Mouse (Mus musculus) ovary, postnatal 10 days (tissue): ENCODE measurements around the gene Gm49321.

Experiments used
- DNase-seq: peaks from one replicate; pipeline ENCODE4 v3.0.0; 2022; ENCODE audit warnings: low spot score

Gene Gm49321

DNA sequence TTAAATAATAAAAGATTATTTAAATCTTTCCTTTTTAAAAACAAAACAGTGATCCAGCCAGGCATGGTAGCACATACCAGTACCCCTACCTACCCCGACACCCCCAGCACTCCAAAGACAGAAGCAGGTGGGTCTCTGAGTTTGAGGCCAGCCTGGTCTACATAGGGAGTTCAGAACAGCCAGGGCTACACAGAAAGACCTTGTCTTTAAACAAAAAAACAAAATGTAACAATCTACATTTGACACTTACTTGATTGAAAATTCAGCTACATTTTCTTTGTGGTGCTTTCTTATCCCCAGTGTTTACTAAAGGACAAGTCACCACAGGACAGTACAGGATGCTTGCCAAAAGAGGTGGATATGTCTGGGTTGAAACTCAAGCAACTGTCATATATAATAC, at the start of gene Gm49321:
TSS of gene Gm49321 (plus strand) at position 301 of the 400 bp plus-strand sequence.
- DNase-seq, result no peak

DNA sequence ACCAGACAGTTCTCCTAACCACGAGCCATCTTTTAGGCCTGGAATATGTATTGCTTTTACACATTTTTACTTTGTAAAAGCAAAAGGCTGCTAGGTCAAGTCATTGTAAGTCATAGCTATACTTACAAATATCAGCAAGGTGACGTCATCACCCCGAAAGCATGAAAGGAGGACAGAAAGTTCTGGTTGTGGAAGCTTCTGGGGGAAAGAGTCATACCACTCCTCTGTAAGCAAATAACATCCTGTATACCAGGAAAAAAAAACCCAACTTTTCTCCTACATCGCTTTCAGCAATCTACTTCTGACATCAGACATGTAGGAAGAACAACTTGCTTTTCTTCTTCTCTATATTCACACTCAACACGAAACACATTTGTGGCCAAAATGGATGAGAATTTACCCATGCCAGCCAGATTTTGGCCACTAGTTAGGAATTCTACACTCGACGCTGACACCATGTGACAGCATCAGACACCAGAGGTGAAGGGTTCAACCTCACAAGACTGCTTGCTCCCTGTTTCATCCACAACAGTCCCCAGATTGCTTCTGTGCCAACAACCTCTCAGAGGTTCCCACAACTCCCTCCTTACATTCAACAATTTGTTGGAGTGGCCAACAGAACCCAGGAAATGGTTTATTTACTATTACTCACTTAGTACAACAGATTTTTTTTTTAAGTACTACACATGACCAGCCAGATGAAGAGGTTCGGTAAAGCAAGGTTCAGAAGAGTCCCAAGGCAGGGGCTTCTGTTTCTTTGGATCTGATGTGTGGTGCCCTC, 49.3 kb upstream of the Gm49321 start:
- DNase-seq, result no peak

DNA sequence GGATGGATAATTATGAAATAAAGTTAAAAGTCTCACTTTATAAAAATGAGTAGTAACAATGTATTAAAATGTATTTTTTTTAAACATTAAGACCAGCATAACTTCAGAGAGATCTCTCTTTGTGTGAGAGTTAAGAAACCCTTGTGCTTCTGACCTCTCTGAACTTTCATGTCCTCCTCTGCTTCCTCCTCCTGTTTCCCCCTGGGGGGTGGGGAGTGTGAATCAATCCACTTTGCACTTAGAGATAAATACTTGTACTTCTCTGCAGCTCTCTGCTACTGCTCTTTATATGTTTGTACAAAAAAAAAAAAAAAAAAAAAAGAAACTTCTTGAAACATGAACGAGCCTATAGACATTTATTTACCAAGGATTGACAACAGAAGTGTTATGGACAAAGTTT, 47.9 kb upstream of the Gm49321 start:
- DNase-seq, result no peak

DNA sequence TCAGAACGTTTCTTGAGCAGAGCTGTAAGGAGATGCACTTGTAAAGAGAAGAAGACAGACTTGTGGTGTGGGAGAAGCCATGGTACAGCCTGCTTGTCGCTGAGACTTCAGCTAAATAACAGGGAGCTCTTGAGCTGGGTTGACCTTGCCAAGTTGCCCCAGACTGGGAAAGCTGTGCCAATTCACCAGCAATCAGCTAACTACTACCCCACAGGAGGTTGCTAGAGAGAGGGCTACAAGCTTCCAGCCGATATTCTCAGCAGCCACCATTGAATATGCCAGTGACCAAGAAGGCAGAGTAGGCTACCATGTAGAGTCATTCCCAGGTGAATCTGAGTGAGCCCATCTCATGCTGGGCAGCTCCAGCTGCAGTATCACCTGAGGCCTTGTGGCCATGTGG, 47.4 kb upstream of the Gm49321 start:
- no peak for DNase-seq

DNA sequence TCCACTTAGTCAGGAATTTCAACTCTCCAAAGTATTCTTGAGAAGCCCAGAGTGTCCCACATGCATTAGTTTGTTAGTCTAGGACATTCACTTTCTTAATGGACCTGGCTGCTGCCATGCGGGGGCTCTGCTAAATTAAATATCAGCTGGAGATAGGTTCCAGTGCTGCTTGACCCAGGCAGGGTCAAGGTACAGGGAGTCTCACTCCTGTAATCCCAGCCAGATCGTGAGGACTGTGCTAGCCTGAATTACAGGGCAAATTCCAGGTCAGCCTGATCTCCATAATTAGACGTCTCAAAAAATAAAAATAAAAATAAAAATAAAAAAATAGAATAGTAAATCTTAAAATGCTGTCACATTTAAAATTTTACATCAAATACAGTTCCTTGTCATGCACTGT, 44.8 kb upstream of the Gm49321 start:
- DNase-seq, result no peak

DNA sequence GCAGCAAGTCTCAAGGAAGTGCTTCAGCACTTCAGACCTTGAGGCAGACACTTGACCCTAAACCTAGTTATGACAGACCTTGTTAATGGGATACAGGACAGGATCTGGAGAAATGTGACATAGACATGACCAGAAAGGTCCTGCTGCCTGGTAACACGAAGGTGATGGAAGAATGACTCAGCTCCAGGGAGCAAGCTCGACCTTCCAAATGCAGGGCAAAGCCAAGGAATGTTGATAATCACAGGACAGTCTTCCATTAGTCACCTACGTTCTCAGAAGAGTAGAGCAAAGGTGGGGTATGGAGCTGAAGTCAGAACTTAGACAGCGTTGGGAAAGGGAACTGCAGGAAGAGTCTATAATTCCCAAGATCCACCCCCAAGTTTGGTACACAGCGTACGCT, 42.6 kb upstream of the Gm49321 start:
- no peak for DNase-seq

DNA sequence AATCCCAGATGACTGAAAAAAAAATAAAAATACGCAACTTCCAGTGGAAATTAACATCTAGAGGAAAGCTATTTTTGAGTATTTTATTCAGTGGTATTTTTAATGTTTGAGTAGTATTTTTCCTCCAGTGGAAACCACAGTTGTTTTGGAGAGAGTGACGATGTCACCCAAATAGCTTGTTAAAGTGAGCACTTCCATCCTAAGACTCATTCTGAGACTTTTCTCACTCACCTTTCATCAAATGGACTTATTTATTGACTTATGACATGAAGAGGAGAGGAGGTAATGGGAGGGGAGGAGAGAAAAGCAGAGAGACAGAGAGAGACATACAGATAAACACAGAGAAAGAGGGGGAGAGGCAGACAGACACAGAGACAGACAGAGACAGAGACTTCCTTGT, 41.8 kb upstream of the Gm49321 start:
- DNase-seq, result no peak

DNA sequence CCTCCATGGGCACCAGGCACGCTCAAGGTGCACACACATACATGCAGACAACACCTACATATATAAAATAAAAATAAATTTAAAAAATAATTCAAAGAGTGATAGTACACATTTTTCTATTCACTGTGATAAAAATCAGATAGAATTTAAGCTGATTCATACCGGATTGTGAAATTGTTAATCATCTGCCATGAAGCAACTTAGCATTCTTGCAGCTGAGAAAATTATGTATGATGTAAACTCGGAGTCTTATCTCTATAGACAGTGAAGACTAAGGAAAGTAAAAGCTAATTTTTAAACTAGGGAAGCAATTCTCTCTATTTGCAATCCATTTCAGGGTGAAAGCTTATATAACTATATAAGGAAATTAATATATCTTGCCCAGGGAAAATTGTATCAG, 41.0 kb upstream of the Gm49321 start:
- no peak for DNase-seq

DNA sequence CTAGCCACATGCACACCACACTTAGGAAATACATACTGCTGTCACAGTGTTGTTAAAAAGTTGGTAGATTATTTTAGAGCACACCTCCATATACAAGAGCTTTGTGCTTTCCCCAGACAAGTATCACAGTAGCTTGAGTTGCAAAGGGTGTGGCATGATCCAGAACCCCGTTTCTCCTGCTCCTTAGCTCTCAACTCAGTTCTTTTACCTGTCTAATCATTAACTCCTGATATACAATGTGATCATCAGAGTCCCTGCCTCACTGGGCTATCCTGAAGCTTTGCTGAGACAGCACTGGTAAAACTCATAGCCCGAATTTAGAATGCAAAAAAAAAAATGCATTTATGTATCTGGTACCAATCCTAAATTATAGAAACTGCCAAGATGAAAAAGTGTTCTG, 39.2 kb upstream of the Gm49321 start:
- DNase-seq, result no peak

DNA sequence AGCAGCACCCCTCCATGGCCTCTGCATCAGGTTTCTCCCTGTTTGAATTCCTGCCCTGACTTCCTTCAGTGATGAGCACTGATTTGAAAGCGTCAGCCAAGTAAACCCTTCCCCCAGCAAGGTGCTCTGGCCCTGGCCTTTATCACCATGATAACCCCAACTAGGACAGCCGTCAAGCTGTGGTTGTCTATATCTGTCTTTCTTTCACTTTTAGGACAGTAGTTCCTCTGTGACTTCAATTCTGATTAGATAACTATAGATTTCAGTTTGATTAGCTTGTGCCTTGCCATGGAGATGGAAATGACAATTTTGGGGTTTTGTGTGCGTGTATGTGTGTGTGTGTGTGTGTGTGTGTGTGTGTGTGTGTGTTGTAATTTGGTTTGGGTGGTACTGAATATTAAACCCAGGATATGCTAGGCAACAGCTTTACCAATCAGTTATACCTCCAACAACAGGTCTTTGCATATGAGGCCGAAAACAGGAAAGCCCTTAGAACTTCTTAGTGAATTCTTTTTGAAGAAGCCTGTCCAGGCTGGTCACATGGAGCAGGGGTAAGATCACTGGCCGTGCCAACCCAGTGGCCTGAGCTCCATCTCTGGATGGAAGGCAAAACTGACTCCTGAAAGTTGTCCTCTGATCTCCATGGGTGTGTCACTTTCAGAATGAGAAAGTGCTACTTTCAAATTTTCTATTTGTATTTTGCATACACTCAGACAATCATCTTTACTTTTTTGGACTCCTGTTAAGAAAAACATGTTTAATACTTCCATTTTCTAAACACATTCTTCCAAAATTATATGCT, 33.1 kb upstream of the Gm49321 start:
- DNase-seq, result no peak

DNA sequence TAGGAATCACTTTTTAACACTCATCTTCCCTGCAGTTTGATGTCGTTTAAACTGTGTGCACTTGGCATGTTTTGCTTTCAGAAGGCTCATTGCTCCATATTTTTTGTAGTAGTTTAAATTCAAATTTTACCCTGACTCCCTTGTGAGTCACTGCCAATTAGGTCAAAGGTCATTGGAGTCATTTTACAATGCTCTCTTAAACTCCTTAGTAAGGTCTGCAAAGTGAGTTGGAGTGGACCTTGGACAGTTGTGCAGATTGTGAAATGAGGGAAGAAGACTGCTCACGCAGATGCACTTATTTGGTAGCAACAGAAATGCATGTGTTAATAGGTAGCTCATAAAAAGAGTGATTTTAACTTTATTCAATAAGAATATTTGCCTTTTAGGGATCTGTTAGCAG, 32.4 kb upstream of the Gm49321 start:
- no peak for DNase-seq

DNA sequence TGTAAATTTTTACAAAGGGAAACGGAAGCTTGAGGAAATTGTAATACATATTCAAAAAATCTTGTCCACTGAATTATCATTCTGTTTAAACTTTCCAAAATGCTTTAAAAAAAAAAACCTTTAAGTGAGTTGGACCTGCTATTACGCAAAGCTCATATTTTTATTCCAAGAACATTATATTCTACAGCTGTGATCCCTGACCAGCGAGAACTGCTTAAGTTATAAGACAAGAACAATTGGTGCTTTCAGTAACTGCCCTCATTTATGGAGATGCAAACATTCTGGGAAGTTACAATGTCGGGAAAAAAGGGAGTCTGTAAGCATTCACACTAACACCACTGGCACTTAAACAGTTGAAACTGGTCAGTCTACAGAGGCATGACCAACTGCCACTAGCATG, 31.9 kb upstream of the Gm49321 start:
- no peak for DNase-seq

DNA sequence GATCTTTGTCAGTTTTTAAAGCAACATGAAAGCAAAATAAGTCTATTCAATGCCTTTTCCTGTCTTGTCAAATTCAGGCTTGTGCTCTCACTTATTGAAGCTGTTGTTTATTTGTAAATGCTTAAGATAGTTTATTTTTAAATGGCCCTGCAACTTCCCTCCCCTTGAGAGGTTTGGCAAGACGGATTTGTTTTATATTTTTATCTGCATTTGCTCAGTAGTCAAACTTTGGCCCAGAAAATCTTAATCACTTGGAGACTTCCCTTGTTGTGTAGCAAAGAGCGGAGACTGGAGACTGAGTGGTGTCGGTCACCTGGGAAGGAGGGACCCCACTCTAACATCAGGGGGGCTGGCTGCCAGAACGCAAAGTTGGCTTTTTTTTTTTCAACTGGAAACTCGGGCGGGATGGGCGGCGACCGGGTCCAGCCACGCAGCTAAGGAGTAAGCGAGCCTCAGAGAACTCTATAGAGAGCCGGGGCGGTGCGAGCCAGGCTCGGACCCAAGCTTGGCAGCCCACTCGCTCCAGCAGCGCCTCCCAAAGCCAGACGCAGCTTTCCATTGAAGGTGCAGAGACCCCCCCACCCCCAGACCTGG, 30.3 kb upstream of the Gm49321 start:
- no peak for DNase-seq

DNA sequence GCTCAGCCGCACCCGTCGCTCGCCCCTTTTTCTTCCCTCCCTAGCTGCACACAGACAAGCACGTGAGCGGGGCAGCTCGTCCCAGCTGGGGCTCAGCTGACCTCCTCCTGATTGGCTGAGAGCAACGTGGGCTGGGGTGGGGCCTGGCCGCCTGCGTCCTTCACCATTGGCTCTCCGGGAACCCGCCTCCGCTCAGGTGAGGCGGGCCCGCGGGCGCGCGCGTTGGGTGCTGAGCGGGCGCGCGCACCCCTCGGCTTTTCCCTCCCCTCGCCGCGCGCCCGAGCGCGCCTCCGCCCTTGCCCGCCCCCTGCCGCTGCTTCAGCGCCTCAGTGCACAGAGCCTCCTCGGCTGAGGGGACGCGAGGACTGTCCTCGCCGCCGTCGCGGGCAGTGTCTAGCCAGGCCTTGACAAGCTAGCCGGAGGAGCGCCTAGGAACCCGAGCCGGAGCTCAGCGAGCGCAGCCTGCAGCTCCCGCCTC, 29.7 kb upstream of the Gm49321 start:
- peak; percentile 90 for DNase-seq

DNA sequence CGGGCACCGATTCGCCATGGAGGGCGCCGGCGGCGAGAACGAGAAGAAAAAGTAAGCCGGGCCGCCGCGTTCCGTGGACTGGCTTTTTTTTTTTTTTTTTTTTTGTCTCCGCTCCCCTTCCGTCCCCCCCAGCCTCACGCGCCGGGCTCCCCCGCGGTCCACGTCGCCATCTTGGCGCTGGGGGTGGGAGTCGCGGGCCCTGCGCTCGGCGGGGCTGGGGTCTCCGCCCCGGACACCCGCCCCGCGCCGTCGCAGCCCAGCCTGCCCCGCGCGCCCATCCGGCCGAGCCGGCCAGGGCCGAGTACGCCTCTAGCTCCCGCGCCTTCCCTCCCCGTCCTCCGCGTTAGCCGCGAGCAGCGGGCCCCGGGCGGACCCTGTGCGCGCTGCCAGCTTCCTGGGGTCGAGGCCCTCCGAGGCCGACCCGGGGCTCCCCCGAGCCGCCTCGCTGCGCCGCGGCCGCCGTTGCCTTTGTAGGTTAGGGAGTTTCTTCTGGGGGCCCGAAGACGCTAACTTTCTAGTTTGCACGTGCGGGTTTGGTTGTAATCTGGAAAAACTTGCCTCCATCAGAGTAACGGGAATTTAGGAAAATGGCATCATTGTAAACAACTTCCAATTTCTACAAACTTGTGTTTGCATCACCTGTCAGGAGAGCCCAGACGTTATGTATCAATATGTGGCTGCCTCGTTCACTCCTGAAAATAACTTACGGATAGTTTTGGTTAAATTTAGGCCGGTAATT, 29.0 kb upstream of the Gm49321 start:
- DNase-seq, result peak; percentile 51

DNA sequence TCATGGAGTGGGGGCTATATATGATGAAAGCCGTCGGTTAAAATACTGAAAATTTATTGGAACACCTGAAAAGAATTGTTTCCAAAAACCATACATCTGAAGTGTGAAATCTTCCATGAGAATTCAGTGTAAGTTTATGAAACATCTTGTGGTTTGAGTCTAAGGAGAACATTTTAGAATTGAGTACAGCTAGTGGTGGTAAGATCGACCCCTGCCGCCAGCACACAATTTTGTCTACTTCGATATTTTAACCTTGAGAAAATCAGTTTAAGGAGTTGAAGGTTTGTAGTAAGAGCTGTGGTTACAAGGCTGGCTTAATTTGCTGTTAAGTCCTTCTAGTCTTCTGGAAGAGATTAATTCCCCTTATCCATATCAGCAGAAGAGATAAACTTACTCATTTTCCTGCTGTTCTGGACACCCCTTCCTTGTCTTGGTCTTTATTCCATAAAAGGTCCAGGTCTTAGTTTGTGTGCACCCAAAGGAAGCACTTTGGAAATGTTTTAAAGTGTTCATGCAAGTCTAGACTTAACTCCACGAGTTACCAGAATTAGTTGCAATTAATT, 28.4 kb upstream of the Gm49321 start:
- no peak for DNase-seq

DNA sequence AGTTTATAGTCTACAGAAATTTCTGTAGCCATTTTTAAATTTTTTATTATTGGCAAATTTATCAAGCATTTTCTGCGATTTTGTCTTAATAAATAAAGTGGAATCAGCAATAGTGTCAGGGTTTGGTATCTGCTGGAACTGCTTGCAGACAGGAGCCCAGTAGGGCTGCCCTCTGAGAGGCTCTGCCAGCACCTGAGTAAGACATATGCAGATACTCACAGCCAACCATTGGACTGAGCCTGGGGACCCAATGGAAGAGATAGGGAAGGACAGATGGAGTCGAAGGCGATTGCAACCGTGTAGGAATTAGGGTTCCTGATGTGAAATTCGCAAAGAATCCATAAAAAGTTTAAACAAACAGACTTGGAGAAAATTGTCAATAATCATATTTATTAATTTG, 19.0 kb upstream of the Gm49321 start:
- no peak for DNase-seq

DNA sequence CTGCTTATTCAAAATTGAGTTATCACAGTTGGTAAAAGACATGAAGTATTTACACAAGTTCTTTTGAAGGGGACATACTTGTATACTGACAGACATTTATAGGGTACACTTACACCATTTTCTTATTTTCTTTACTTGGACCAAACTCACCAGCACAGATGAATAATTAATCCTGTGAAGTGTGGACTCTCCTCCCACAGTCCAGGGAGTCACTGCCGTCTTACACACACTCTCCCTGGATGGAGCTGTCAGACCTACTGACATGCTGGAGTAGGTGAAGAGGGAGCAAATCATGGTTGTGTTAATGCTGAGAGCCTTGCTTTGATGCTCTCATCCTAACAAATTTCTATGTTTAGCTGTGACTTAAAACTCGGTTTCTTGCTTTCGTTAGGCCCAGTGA, 7.2 kb upstream of the Gm49321 start:
- no peak for DNase-seq

DNA sequence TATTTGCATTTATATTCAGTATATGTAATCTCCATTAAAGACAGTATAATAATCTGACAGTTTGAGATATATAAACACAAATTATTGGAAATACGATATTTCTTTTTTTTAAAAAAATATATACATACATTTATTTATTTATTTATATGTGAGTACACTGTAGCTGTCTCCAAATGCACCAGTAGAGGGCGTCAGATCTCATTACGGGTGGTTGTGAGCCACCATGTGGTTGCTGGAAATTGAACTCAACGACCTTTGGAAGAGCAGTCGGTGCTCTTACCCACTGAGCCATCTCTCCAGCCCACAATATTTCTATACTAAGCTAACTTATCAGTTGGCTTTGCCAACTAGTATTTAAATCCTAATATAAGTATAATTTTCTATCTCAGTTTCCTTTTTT, 6.2 kb upstream of the Gm49321 start:
- DNase-seq, result no peak

DNA sequence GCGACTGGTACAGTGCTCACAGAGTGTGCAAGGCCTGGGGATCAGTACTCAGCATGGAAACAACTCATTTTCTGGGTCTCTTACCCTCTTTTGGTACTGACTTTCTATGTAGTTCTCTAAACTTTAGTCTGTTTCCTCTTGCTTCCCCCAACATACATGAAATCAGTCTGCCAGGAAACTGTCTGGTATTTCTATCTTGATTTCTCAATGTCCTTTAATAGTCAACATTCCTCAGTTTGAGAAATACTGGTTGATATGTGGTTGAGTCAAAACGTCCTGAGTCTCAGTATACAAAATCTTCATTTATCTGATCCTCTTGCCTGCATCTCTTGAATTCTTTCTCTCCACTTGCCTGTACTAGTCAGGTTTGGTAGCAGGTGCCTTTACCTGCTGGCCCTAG, 2.9 kb upstream of the Gm49321 start:
- DNase-seq, result no peak

DNA sequence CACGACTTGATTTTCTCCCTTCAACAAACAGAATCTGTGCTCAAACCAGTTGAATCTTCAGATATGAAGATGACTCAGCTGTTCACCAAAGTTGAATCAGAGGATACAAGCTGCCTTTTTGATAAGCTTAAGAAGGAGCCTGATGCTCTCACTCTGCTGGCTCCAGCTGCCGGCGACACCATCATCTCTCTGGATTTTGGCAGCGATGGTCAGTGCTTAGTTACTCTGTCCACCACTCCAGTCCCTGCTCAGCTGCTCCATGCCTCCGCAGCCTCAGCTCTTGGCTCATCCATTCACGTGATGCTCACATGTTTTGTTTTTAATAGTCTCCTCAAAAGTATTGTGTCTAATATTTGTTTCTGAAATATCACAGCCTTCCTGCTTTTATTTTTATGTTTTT, 2.1 kb downstream of the Gm49321 start:
- DNase-seq, result no peak

DNA sequence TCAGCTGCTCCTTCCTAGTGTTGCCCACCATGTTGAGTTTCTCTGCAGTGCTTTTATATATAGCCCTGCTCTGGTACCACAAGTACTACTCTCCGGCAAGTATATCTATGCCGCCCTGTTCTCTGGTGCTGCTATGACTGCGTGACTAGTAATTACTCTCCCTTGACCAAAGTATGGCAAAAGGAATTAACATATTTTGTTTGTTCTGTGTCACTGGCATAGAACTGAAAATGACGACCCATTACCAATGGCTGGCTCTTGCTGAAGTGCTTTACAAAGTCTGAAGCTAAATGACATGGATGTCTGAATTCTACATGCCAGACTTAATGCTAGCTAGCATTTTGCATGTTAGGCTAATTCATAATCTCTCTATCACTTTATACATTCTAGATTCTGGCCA, 11.0 kb downstream of the Gm49321 start:
- no peak for DNase-seq
